Mouse (Mus musculus): ENCODE results near the gene Nxpe4. TPM values are rescaled to one million over a fixed set of nuclear protein-coding genes. Genes with fewer than 3 reads are reported as not detected.
A peak's percentile ranks its signal among the peaks of the same experiment; 100 is the strongest.

The Nxpe4 gene
- total and polyA plus RNA-seq, 2 experiments from 2014 or later, result 5.9 to 9.5 TPM

DNA sequence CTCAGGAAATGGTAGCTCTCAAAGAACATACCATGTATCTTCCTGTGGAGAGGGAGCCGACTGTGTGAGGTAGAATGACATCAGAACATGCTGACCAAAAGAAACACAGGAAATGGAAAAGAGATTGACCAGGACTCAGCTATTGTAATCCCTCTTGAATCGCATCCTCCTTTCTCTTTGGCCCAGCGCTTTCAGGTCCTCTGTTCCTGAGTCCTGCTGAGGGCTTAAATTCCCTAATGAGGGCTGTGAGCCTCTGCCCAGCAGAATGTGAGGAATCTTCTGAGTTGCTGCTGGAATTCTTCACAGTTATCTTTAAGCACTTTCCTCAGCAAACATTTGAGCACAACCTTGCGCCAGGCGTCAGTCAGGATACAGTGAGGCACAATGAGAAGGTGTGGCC, 78.6 kb downstream of the Nxpe4 start:
- Histone ChIP-seq H3K27ac (ENCODE audit: low read depth) (no peak overlapping the region), H3K4me2 (ENCODE audit: low read depth, low read length) (no peak overlapping the region), H3K9me3 (replicated peaks; ENCODE audit: control insufficient read depth, low read length) (no peaks in the 10 kb centered on the region), H3K4me3 (ENCODE audit: low read depth, low read length) (no peak overlapping the region), H3K4me1 (ENCODE audit: control insufficient read depth, insufficient read depth) (no peaks in the 10 kb centered on the region), H3K9ac (replicated peaks; ENCODE audit: low read depth, low read length) (no peak overlapping the region), H3K36me3 (replicated peaks; ENCODE audit: control insufficient read depth, insufficient read depth, low read length) (no peaks in the 10 kb centered on the region), H3K27me3 (ENCODE audit: control insufficient read depth, insufficient read depth, low read length) (no peaks in the 10 kb centered on the region)
- WGBS, result 23% methylated on average over 5 of the region's 5 CpGs
- DNase-seq (ENCODE audit: low spot score) (peak; percentile 26), ATAC-seq (ENCODE audit: insufficient read depth, low read depth) (no peak)
- TF ChIP-seq EP300 (IDR thresholded peaks at IDR 0.05; ENCODE audit: low read depth) (no peak), CTCF (IDR thresholded peaks at IDR 0.05; ENCODE audit: low read depth) (no peak)

DNA sequence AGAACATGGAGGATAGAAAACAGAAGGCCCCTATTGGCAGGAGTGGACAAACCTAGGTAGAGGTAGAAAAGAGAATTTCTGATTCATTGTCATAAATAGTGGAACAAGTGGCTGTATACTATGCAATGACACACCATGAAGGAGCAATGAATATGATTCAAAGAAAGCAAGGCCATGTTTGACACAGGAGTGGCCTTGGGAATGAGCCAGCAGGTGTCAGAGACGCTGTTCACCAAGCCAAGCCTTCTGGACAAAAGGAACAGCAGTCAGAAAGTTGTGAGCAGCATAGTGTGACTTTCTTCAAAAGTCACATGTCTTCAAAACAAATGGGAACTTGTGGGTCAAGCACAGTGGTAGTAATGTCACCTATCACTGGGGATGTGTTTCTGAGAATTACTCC, 80.0 kb downstream of the Nxpe4 start:
- 76% methylated on average over 1 of the region's 1 CpGs for WGBS
- Histone ChIP-seq H3K4me2 (ENCODE audit: low read depth, low read length) (no peak overlapping the region), H3K9me3 (replicated peaks; ENCODE audit: control insufficient read depth, low read length) (no peaks in the 10 kb centered on the region), H3K27ac (ENCODE audit: low read depth) (no peak overlapping the region), H3K4me3 (ENCODE audit: low read depth, low read length) (no peak overlapping the region), H3K27me3 (ENCODE audit: control insufficient read depth, insufficient read depth, low read length) (no peaks in the 10 kb centered on the region), H3K36me3 (replicated peaks; ENCODE audit: control insufficient read depth, insufficient read depth, low read length) (no peaks in the 10 kb centered on the region), H3K4me1 (ENCODE audit: control insufficient read depth, insufficient read depth) (no peaks in the 10 kb centered on the region), H3K9ac (replicated peaks; ENCODE audit: low read depth, low read length) (no peak overlapping the region)
- DNase-seq (ENCODE audit: low spot score), result no peak
- ATAC-seq (ENCODE audit: insufficient read depth, low read depth), result no peak
- TF ChIP-seq CTCF (IDR thresholded peaks at IDR 0.05; ENCODE audit: low read depth) (no peak), EP300 (IDR thresholded peaks at IDR 0.05; ENCODE audit: low read depth) (no peak)

DNA sequence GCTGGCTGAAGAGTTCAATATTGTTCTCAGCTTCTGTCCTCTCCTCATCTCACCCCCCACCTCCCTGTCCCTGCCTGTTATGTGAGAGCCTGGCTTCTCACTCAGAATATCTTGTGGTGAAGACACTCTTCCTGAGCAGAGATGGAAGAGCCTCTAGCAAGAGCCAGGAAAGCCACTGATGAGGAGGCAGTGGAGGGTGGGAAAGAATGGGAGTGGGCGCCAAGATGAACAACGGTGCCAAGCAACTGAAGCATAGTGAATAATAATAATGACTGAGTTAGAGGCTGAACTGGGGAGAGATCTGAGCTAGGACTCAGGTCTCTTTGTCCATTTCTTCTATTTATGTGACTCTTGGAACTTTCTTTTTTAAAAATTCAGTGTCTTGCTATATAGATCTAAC, 80.9 kb downstream of the Nxpe4 start:
- Histone ChIP-seq H3K4me1 (ENCODE audit: control insufficient read depth, insufficient read depth) (no peaks in the 10 kb centered on the region), H3K4me2 (ENCODE audit: low read depth, low read length) (no peak overlapping the region), H3K36me3 (replicated peaks; ENCODE audit: control insufficient read depth, insufficient read depth, low read length) (no peaks in the 10 kb centered on the region), H3K27ac (ENCODE audit: low read depth) (no peak overlapping the region), H3K4me3 (ENCODE audit: low read depth, low read length) (no peak overlapping the region), H3K9ac (replicated peaks; ENCODE audit: low read depth, low read length) (no peak overlapping the region), H3K27me3 (ENCODE audit: control insufficient read depth, insufficient read depth, low read length) (no peaks in the 10 kb centered on the region), H3K9me3 (replicated peaks; ENCODE audit: control insufficient read depth, low read length) (no peaks in the 10 kb centered on the region)
- 92% methylated on average over 2 of the region's 2 CpGs for WGBS
- ATAC-seq (ENCODE audit: insufficient read depth, low read depth) (no peak), DNase-seq (ENCODE audit: low spot score) (no peak)
- no peak for TF ChIP-seq CTCF (IDR thresholded peaks at IDR 0.05; ENCODE audit: low read depth)
- no peak for TF ChIP-seq EP300 (IDR thresholded peaks at IDR 0.05; ENCODE audit: low read depth)

DNA sequence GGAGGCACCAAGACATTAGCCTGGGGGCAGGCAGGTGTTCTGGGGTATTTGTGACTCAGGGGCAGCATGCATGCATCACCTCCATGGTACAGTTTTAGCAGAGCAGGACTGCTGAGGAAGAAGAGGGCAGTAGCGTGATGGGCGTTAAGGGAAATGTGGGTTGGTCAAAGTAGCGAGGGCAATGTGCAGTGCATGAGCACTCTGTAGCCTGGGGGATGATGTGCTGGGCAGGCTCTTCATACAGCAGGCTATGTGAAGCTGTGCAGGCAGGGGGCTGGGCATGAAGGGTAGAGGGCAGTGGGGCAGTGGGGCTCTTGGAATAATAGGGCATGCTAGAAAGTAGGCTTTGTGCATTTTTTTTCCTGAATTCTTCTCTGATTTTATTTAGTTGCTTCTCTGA, 82.4 kb downstream of the Nxpe4 start:
- no peaks in the 10 kb centered on the region for H3K27me3 ChIP-seq (ENCODE audit: control insufficient read depth, insufficient read depth, low read length)
- 76% methylated on average over 3 of the region's 3 CpGs for WGBS
- ATAC-seq (ENCODE audit: insufficient read depth, low read depth) (no peak), DNase-seq (ENCODE audit: low spot score) (no peak)
- H3K9ac ChIP-seq (replicated peaks; ENCODE audit: low read depth, low read length), result no peak overlapping the region
- no peaks in the 10 kb centered on the region for H3K36me3 ChIP-seq (replicated peaks; ENCODE audit: control insufficient read depth, insufficient read depth, low read length)
- no peaks in the 10 kb centered on the region for H3K4me1 ChIP-seq (ENCODE audit: control insufficient read depth, insufficient read depth)
- TF ChIP-seq EP300 (IDR thresholded peaks at IDR 0.05; ENCODE audit: low read depth) (no peak), CTCF (IDR thresholded peaks at IDR 0.05; ENCODE audit: low read depth) (no peak)
- H3K9me3 ChIP-seq (replicated peaks; ENCODE audit: control insufficient read depth, low read length), result no peaks in the 10 kb centered on the region
- no peak overlapping the region for H3K4me2 ChIP-seq (ENCODE audit: low read depth, low read length)
- no peak overlapping the region for H3K27ac ChIP-seq (ENCODE audit: low read depth)
- H3K4me3 ChIP-seq (ENCODE audit: low read depth, low read length), result no peak overlapping the region

DNA sequence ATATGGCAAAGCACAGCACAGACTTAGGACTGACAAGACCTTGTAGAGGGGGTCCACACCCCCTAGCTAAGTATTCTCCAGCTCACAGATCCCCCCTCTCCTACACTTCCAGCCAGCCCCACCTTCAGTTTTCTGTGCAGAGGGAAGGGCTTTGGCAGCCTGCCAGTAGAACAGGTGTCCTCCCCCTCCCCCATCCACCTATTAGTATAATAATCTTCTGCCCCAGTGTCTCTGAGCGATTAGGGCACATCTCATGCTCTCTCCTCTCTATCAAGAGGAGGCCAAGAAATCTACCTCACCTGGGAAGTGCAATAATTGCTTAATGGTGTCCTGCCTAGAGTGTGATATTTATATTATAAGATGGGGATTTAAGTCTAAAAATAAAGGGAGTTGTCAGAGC, 83.7 kb downstream of the Nxpe4 start:
- DNase-seq (ENCODE audit: low spot score) (no peak), ATAC-seq (ENCODE audit: insufficient read depth, low read depth) (no peak)
- no peak for TF ChIP-seq CTCF (IDR thresholded peaks at IDR 0.05; ENCODE audit: low read depth)
- TF ChIP-seq EP300 (IDR thresholded peaks at IDR 0.05; ENCODE audit: low read depth), result no peak
- Histone ChIP-seq H3K36me3 (replicated peaks; ENCODE audit: control insufficient read depth, insufficient read depth, low read length) (no peaks in the 10 kb centered on the region), H3K27me3 (ENCODE audit: control insufficient read depth, insufficient read depth, low read length) (no peaks in the 10 kb centered on the region), H3K4me3 (ENCODE audit: low read depth, low read length) (no peak overlapping the region), H3K4me1 (ENCODE audit: control insufficient read depth, insufficient read depth) (no peaks in the 10 kb centered on the region), H3K9me3 (replicated peaks; ENCODE audit: control insufficient read depth, low read length) (no peaks in the 10 kb centered on the region), H3K4me2 (ENCODE audit: low read depth, low read length) (no peak overlapping the region), H3K27ac (ENCODE audit: low read depth) (no peak overlapping the region), H3K9ac (replicated peaks; ENCODE audit: low read depth, low read length) (no peak overlapping the region)
- WGBS, result 75% methylated on average over 1 of the region's 1 CpGs

DNA sequence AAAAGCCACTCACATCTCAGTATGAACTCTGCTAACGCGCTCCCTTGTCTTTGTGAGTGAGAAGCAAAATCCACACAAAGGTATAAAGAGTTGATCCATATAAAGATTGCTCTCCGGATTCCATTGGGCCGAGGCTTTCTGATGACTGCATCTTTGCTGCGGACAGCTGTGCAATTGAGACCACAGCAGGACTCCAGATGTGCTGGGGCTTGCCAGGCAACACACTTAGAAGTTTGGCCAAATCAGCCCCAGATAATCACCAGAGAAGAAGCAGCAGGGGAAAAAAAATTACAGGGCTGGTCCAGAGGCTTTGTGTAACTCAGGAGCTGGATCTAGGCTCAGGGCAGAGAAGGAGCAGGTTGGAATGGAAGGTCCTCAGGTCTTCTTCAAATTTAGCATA, 85.5 kb downstream of the Nxpe4 start:
- no peaks in the 10 kb centered on the region for H3K9me3 ChIP-seq (replicated peaks; ENCODE audit: control insufficient read depth, low read length)
- no peak overlapping the region for H3K9ac ChIP-seq (replicated peaks; ENCODE audit: low read depth, low read length)
- no peak overlapping the region for H3K4me2 ChIP-seq (ENCODE audit: low read depth, low read length)
- ATAC-seq (ENCODE audit: insufficient read depth, low read depth) (no peak), DNase-seq (ENCODE audit: low spot score) (no peak)
- peaks cover 6% of the 10 kb centered on the region; the same call in 1 of the 2 replicates for H3K27me3 ChIP-seq (ENCODE audit: control insufficient read depth, insufficient read depth, low read length)
- 73% methylated on average over 5 of the region's 5 CpGs for WGBS
- H3K27ac ChIP-seq (ENCODE audit: low read depth), result no peak overlapping the region
- H3K4me3 ChIP-seq (ENCODE audit: low read depth, low read length), result no peak overlapping the region
- H3K4me1 ChIP-seq (ENCODE audit: control insufficient read depth, insufficient read depth), result no peaks in the 10 kb centered on the region
- no peaks in the 10 kb centered on the region for H3K36me3 ChIP-seq (replicated peaks; ENCODE audit: control insufficient read depth, insufficient read depth, low read length)
- no peak for TF ChIP-seq CTCF (IDR thresholded peaks at IDR 0.05; ENCODE audit: low read depth)
- no peak for TF ChIP-seq EP300 (IDR thresholded peaks at IDR 0.05; ENCODE audit: low read depth)
